Mouse (Mus musculus): ENCODE results near the gene Stx16.

GRCm38 (mm10) chr2:174057730-174058129 is 18.4 kb upstream of the Stx16 start:
- TF ChIP-seq MAX (IDR thresholded peaks at IDR 0.05; ENCODE audit: low read length) = no peak
- TF ChIP-seq MAZ (IDR thresholded peaks at IDR 0.05; ENCODE audit: low read depth, low read length) = no peak
- TF ChIP-seq GABPA (IDR thresholded peaks at IDR 0.05; ENCODE audit: low read depth, low read length) = no peak
- TF ChIP-seq TAL1 (IDR thresholded peaks at IDR 0.05; ENCODE audit: low read length) = no peak
- TF ChIP-seq ZNF384 (IDR thresholded peaks at IDR 0.05; ENCODE audit: low read depth, low read length) = no peak
- TF ChIP-seq HCFC1 (IDR thresholded peaks at IDR 0.05; ENCODE audit: low read depth, low read length) = no peak

All from MEL (cell line).